Mouse (Mus musculus) spleen, postnatal 10 days (tissue): ENCODE data around the gene Flcn.

Source experiments
- DNase-seq, 2 experiments: peaks; one replicate each; pipeline ENCODE4 v3.0.0; 2021 to 2022; ENCODE audit warnings: low spot score in 2 of 2

The Flcn gene

GRCm38 (mm10) chr11:59770753-59771152, 39.1 kb downstream of the Flcn start:
- DNase-seq = no peak

GRCm38 (mm10) chr11:59769738-59770137, 40.1 kb downstream of the Flcn start:
- DNase-seq = no peak

GRCm38 (mm10) chr11:59769307-59769706, 40.5 kb downstream of the Flcn start:
- no peak for DNase-seq

GRCm38 (mm10) chr11:59760796-59761195, 49.0 kb downstream of the Flcn start:
- no peak for DNase-seq

- DNase-seq = no peak
Measured at GRCm38 (mm10) chr11:59759626-59760025, 50.2 kb downstream of the Flcn start.

GRCm38 (mm10) chr11:59759178-59759577, 50.6 kb downstream of the Flcn start:
- DNase-seq = no peak

- DNase-seq = no peak
Measured at GRCm38 (mm10) chr11:59758191-59758985, 51.4 kb downstream of the Flcn start.

GRCm38 (mm10) chr11:59756351-59756750, 53.5 kb downstream of the Flcn start:
- DNase-seq = no peak

GRCm38 (mm10) chr11:59754504-59754903, 55.3 kb downstream of the Flcn start:
- no peak for DNase-seq

- DNase-seq = no peak
Measured at GRCm38 (mm10) chr11:59749050-59749449, 60.8 kb downstream of the Flcn start.

- peak in 1 of 2 experiments; percentile 67 for DNase-seq
Measured at GRCm38 (mm10) chr11:59746614-59747013, 63.2 kb downstream of the Flcn start.

- DNase-seq = no peak
Measured at GRCm38 (mm10) chr11:59745851-59746250, 64.0 kb downstream of the Flcn start.

- no peak for DNase-seq
Measured at GRCm38 (mm10) chr11:59744374-59744773, 65.4 kb downstream of the Flcn start.

- DNase-seq = no peak
Measured at GRCm38 (mm10) chr11:59743712-59744111, 66.1 kb downstream of the Flcn start.

- no peak for DNase-seq
Measured at GRCm38 (mm10) chr11:59743307-59743706, 66.5 kb downstream of the Flcn start.

GRCm38 (mm10) chr11:59741915-59742314, 67.9 kb downstream of the Flcn start:
- DNase-seq = no peak
